Mouse (Mus musculus) hindbrain, postnatal 0 days (tissue): Measurements from ENCODE around the gene Cer1. TPM values are rescaled to one million over a fixed set of nuclear protein-coding genes. Genes with fewer than 3 reads are reported as not detected.

ENCODE experiments used
- ATAC-seq: fragments of 200-750 bp; cut with Nextera tagmentation; 2 replicates; pipeline ENCODE4 v1.8.0; 2017; ENCODE audit warnings: mild to moderate bottlenecking, moderate TSS enrichment, moderate library complexity
- DNase-seq: peaks from one replicate; pipeline ENCODE4 v3.0.0-alpha.2; 2015; ENCODE audit warnings: low spot score
- H3K27ac ChIP-seq: fragments of 300-500 bp; sonication (generic); 2 replicates; pipeline ENCODE4 v1.5.1; 2014; ENCODE audit warnings: mild to moderate bottlenecking
- H3K27me3 ChIP-seq: fragments of 300-500 bp; sonication (generic); 2 replicates; pipeline ENCODE4 v1.6.1; 2014; ENCODE audit warnings: low read length, mixed read lengths; ENCODE audit not compliant: insufficient read depth
- H3K36me3 ChIP-seq: fragments of 300-500 bp; sonication (generic); 2 replicates; pipeline ENCODE4 v1.6.1; 2014; ENCODE audit warnings: low read length, mixed read lengths; ENCODE audit not compliant: insufficient read depth
- H3K4me1 ChIP-seq: fragments of 300-500 bp; sonication (generic); 2 replicates; pipeline ENCODE4 v1.6.1; 2014; ENCODE audit warnings: antibody characterized with exemption, low read length, mixed read lengths; ENCODE audit not compliant: insufficient read depth
- H3K4me2 ChIP-seq: fragments of 300-500 bp; sonication (generic); 2 replicates; pipeline ENCODE4 v1.6.1; 2014; ENCODE audit warnings: low read depth, mild to moderate bottlenecking, low read length, moderate library complexity, mixed read lengths
- H3K4me3 ChIP-seq: fragments of 300-500 bp; sonication (generic); 2 replicates; pipeline ENCODE4 v1.5.1; 2014; ENCODE audit warnings: low read length
- H3K9ac ChIP-seq: fragments of 300-500 bp; sonication (generic); replicated peaks from 2 replicates; pipeline ENCODE4 v1.6.1; 2014; ENCODE audit warnings: mild to moderate bottlenecking, low read length, moderate library complexity, mixed read lengths
- H3K9me3 ChIP-seq: fragments of 300-500 bp; sonication (generic); 2 replicates; pipeline ENCODE4 v1.6.1; 2016; ENCODE audit warnings: low read length, mixed read lengths
- CTCF ChIP-seq: IDR thresholded peaks from 2 replicates; pipeline ENCODE4 v1.5.1; 2016; ENCODE audit warnings: antibody characterized with exemption, control low read depth, low read depth
- WGBS: fragments of 180-500 bp; shearing (Covaris S2); extraction: QIAGEN DNeasy Blood & Tissue Kit; methylation state at CpG from one replicate; pipeline ENCODE4 v1.1.7; 2014; 5-methylcytosine and 5-hydroxymethylcytosine counted together
- polyA plus RNA-seq: library from polyadenylated mRNA; unstranded; fragments of >200 nt; fragmentation: Nextera tagmentation; extraction: Ambion mirVana; gene quantifications from 2 replicates; pipeline ENCODE4 v1.2.1, GENCODE M21; 2015
- total RNA-seq: library from RNA; depleted of rRNA; stranded (reverse); fragments of >200 nt; gene quantifications from 2 replicates; pipeline ENCODE4 v1.2.3, GENCODE M21; 2014

The Cer1 gene
- total and polyA plus RNA-seq, 2 experiments from 2014 or later, result not detected

- 90% methylated on average over 5 of the region's 5 CpGs for WGBS
- no peak for DNase-seq
- H3K36me3 ChIP-seq, result no peaks in the 10 kb centered on the region
Measured at GRCm38 (mm10) chr4:82867731-82868445, 17.1 kb downstream of the Cer1 start.

GRCm38 (mm10) chr4:82867111-82867510, 17.8 kb downstream of the Cer1 start:
- Histone ChIP-seq H3K9me3 (no peaks in the 10 kb centered on the region), H3K4me1 (peaks cover 3% of the 10 kb centered on the region; the same call in 1 of the 2 replicates), H3K4me3 (no peak overlapping the region), H3K27ac (no peak overlapping the region), H3K36me3 (no peaks in the 10 kb centered on the region), H3K9ac (no peak overlapping the region), H3K27me3 (no peaks in the 10 kb centered on the region), H3K4me2 (no peak overlapping the region)
- 58% methylated on average over 4 of the region's 4 CpGs for WGBS
- ATAC-seq (no peak), DNase-seq (no peak)
- TF ChIP-seq CTCF, result no peak

More at GRCm38 (mm10) chr4:82867731-82868445, 17.1 kb downstream of the Cer1 start:
- H3K9me3 ChIP-seq, result no peaks in the 10 kb centered on the region
- no peak overlapping the region for H3K4me3 ChIP-seq
- H3K4me2 ChIP-seq, result no peak overlapping the region
- ATAC-seq, result no peak
- H3K27ac ChIP-seq, result no peak overlapping the region
- H3K9ac ChIP-seq, result no peak overlapping the region
- no peak for TF ChIP-seq CTCF
- H3K4me1 ChIP-seq, result peaks cover 3% of the 10 kb centered on the region; the same call in 1 of the 2 replicates
- H3K27me3 ChIP-seq, result no peaks in the 10 kb centered on the region

- ATAC-seq (no peak), DNase-seq (no peak)
- Histone ChIP-seq H3K4me3 (no peak overlapping the region), H3K9me3 (no peaks in the 10 kb centered on the region), H3K4me1 (peaks cover 3% of the 10 kb centered on the region; the same call in 1 of the 2 replicates), H3K27me3 (no peaks in the 10 kb centered on the region), H3K9ac (no peak overlapping the region), H3K4me2 (no peak overlapping the region), H3K27ac (no peak overlapping the region), H3K36me3 (no peaks in the 10 kb centered on the region)
- WGBS, result 72% methylated on average over 8 of the region's 8 CpGs
- TF ChIP-seq CTCF, result no peak
Measured at GRCm38 (mm10) chr4:82864974-82865699, 19.8 kb downstream of the Cer1 start.

GRCm38 (mm10) chr4:82863316-82863715, 21.6 kb downstream of the Cer1 start:
- whole genome bisulfite sequencing, result 59% methylated on average over 8 of the region's 8 CpGs
- TF ChIP-seq CTCF, result no peak
- Histone ChIP-seq H3K4me3 (no peak overlapping the region), H3K27ac (no peak overlapping the region), H3K27me3 (no peaks in the 10 kb centered on the region), H3K36me3 (no peaks in the 10 kb centered on the region), H3K9me3 (no peaks in the 10 kb centered on the region), H3K4me1 (peaks cover 8% of the 10 kb centered on the region; the same call in 1 of the 2 replicates), H3K4me2 (no peak overlapping the region), H3K9ac (no peak overlapping the region)
- ATAC-seq, result no peak
- peak; percentile 57 for DNase-seq

- Histone ChIP-seq H3K4me2 (no peak overlapping the region), H3K27me3 (no peaks in the 10 kb centered on the region), H3K4me3 (no peak overlapping the region), H3K27ac (no peak overlapping the region), H3K4me1 (peaks cover 8% of the 10 kb centered on the region; the same call in 1 of the 2 replicates), H3K36me3 (no peaks in the 10 kb centered on the region), H3K9ac (no peak overlapping the region), H3K9me3 (no peaks in the 10 kb centered on the region)
- 95% methylated on average over 2 of the region's 2 CpGs for WGBS
- DNase-seq (no peak), ATAC-seq (no peak)
- TF ChIP-seq CTCF, result no peak
Measured at GRCm38 (mm10) chr4:82861451-82861850, 23.5 kb downstream of the Cer1 start.

- H3K4me2 ChIP-seq, result no peak overlapping the region
- H3K9ac ChIP-seq, result no peak overlapping the region
- H3K9me3 ChIP-seq, result no peaks in the 10 kb centered on the region
- no peak overlapping the region for H3K4me3 ChIP-seq
- WGBS, result 28% methylated on average over 3 of the region's 3 CpGs
- ATAC-seq, result no peak
- H3K36me3 ChIP-seq, result no peaks in the 10 kb centered on the region
- DNase-seq, result peak; percentile 48
- H3K4me1 ChIP-seq, result peaks cover 8% of the 10 kb centered on the region; the same call in 1 of the 2 replicates
- no peak for TF ChIP-seq CTCF
- H3K27me3 ChIP-seq, result no peaks in the 10 kb centered on the region
- H3K27ac ChIP-seq, result 0 out of 2 replicates have a peak overlapping the region, but pooled peaks have one; percentile 11
Measured at GRCm38 (mm10) chr4:82860566-82860965, 24.4 kb downstream of the Cer1 start.
